Mouse (Mus musculus) G1E (cell line): ENCODE data around the gene Cep112. TPM values are rescaled to one million over a fixed set of nuclear protein-coding genes. Genes with fewer than 3 reads are reported as not detected.

Source experiments
- ATAC-seq: 2 replicates; pipeline ENCODE4 v1.8.0; 2016; ENCODE audit warnings: mild to moderate bottlenecking; ENCODE audit not compliant: insufficient number of reproducible peaks, poor library complexity, low FRiP score, severe bottlenecking; ENCODE audit errors: extremely low read depth
- DNase-seq: peaks from one replicate; pipeline ENCODE4 v3.0.0; 2012; ENCODE audit warnings: low spot score
- H3K27me3 ChIP-seq: 2 replicates; pipeline ENCODE4 v1.6.1; 2012; ENCODE audit warnings: mild to moderate bottlenecking, low read length, inconsistent platforms; ENCODE audit not compliant: insufficient read depth
- H3K36me3 ChIP-seq: replicated peaks from 2 replicates; pipeline ENCODE3; 2012; ENCODE audit warnings: mild to moderate bottlenecking, inconsistent platforms
- H3K4me1 ChIP-seq: 2 replicates; pipeline ENCODE4 v1.6.1; 2012; ENCODE audit warnings: low read depth, low read length, inconsistent platforms, mixed read lengths; ENCODE audit not compliant: insufficient read depth
- H3K4me3 ChIP-seq: 2 replicates; pipeline ENCODE4 v1.5.1; 2012; ENCODE audit warnings: low read depth, mild to moderate bottlenecking, inconsistent platforms, low read length, moderate library complexity, mixed read lengths
- H3K9me3 ChIP-seq: replicated peaks from 2 replicates; pipeline ENCODE4 v1.6.1; 2012; ENCODE audit warnings: inconsistent platforms
- CTCF ChIP-seq: IDR thresholded peaks from 2 replicates; pipeline ENCODE4 v1.5.1; 2012; ENCODE audit warnings: low read depth, low read length, inconsistent platforms, mixed read lengths
- GATA1 ChIP-seq: IDR thresholded peaks from 2 replicates; pipeline ENCODE4 v1.6.1; 2012; ENCODE audit warnings: borderline replicate concordance, low read length, inconsistent platforms, mixed read lengths
- GATA2 ChIP-seq: IDR thresholded peaks from 2 replicates; pipeline ENCODE4 v1.6.1; 2012; ENCODE audit warnings: low read depth, low read length, inconsistent platforms, borderline replicate concordance
- POLR2AphosphoS5 ChIP-seq: IDR thresholded peaks from 2 replicates; pipeline ENCODE4 v1.6.1; 2012; ENCODE audit warnings: low read depth, low read length, inconsistent platforms; ENCODE audit not compliant: insufficient replicate concordance
- TAL1 ChIP-seq: conservative IDR thresholded peaks from 2 replicates; pipeline ENCODE4 v1.6.1; 2012; ENCODE audit warnings: low read depth, low read length, inconsistent platforms, mixed read lengths
- polyA plus RNA-seq: library from polyadenylated mRNA; stranded (reverse); fragments of >175 nt; gene quantifications from 2 replicates; pipeline ENCODE4 v1.2.3, GENCODE M21; 2012
- total RNA-seq, 2 experiments: library from RNA; stranded (forward) in 1 of 2; stranded (reverse) in 1 of 2; fragments of 200-1000 nt in 1 of 2; fragments of >200 nt in 1 of 2; fragmentation: Nextera tagmentation in 1 of 2; gene quantifications; 2 replicates each; pipeline ENCODE4 v1.2.3; 2014 to 2017

Gene Cep112
- total and polyA plus RNA-seq, 3 experiments: 0.22 TPM; not detected in 2

DNA sequence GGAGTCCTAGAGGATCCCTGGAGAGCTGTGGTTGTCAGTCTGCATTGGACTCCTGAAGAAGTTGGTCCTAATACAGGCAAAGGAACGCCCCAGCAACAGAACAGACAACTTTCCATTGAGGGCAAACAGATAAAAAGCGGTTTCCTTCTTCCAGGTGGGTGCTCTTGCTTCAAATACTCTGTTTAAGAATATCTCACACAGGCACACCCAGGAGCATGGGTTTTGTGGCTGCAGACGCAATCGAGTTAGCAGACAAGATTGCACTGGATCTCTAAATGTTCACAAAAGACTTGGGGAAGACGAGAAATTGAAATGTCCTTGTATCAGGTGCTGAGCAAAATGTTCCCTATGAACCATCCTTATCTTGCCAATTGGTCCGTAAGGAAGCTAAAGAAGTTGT lies 5.8 kb upstream of the Cep112 start:
- DNase-seq (no peak), ATAC-seq (no peak)
- H3K4me3 ChIP-seq: no peak overlapping the region
- H3K36me3 ChIP-seq: no peaks in the 10 kb centered on the region
- H3K4me1 ChIP-seq: no peaks in the 10 kb centered on the region
- H3K27me3 ChIP-seq: no peaks in the 10 kb centered on the region
- TF ChIP-seq POLR2AphosphoS5: no peak
- no peak for TF ChIP-seq TAL1
- no peak for TF ChIP-seq CTCF
- TF ChIP-seq GATA2: no peak
- peaks cover 22% of the 10 kb centered on the region for H3K9me3 ChIP-seq

- peaks cover 25% of the 10 kb centered on the region for H3K9me3 ChIP-seq
- DNase-seq (no peak), ATAC-seq (no peak)
- TF ChIP-seq GATA1 (no peak), POLR2AphosphoS5 (no peak), TAL1 (no peak), GATA2 (no peak), CTCF (no peak)
- H3K4me3 ChIP-seq: no peak overlapping the region
- H3K36me3 ChIP-seq: no peaks in the 10 kb centered on the region
- H3K27me3 ChIP-seq: no peaks in the 10 kb centered on the region
- no peaks in the 10 kb centered on the region for H3K4me1 ChIP-seq
These were observed 4.2 kb upstream of the Cep112 start for GRCm38 (mm10) chr11:108420751-108421150.

DNA sequence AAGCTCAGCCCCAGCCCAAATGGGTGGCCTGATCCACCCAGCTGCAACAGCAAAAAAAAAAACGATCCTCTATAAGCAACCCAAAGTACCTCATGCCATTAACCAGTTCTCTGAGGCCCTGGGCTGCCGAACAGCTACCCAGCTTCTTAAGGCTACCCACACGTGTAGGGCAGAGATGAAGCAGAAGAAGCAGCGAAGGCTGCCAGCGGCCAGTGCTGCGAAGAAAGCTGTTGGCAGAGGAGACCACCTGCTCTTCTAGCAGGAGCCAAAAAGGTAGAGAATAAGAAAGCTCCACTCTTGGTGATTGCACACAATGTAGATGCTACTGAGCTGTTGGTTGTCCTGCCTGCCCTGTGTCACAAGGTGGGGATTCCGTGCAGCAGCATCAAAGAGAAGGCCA lies 1.8 kb upstream of the Cep112 start:
- Histone ChIP-seq H3K4me3 (no peak overlapping the region), H3K4me1 (no peaks in the 10 kb centered on the region), H3K9me3 (peaks cover 19% of the 10 kb centered on the region), H3K36me3 (no peaks in the 10 kb centered on the region), H3K27me3 (no peaks in the 10 kb centered on the region)
- no peak for TF ChIP-seq POLR2AphosphoS5
- TF ChIP-seq CTCF: no peak
- no peak for TF ChIP-seq GATA1
- TF ChIP-seq GATA2: no peak
- TF ChIP-seq TAL1: no peak
- ATAC-seq (no peak), DNase-seq (no peak)

DNA sequence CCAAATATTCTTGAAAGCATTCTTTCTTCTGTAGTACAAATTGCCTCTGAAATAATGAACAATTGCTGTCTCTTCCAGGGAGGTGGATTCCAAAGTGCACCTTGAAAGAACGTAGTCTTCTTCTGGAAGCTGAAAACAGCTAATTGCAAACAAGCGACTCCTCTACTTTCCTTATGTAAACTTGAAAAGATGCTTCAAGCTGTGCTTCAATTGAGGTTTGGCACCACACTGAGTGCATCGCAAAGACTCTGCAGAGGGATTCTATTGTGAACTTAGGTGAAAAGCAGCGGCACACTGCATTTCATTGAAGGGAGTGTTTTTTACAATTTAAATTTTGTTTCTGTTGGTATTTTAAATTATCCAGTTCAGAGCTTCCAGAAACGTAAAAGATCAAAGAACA lies 881 bp upstream of the Cep112 start:
- DNase-seq: no peak
- no peak for ATAC-seq
- H3K4me1 ChIP-seq: no peaks in the 10 kb centered on the region
- no peaks in the 10 kb centered on the region for H3K27me3 ChIP-seq
- no peaks in the 10 kb centered on the region for H3K36me3 ChIP-seq
- no peak for TF ChIP-seq POLR2AphosphoS5
- no peak for TF ChIP-seq CTCF
- no peak for TF ChIP-seq TAL1
- no peak for TF ChIP-seq GATA2
- no peak for TF ChIP-seq GATA1
- H3K9me3 ChIP-seq: peaks cover 19% of the 10 kb centered on the region
- no peak overlapping the region for H3K4me3 ChIP-seq

DNA sequence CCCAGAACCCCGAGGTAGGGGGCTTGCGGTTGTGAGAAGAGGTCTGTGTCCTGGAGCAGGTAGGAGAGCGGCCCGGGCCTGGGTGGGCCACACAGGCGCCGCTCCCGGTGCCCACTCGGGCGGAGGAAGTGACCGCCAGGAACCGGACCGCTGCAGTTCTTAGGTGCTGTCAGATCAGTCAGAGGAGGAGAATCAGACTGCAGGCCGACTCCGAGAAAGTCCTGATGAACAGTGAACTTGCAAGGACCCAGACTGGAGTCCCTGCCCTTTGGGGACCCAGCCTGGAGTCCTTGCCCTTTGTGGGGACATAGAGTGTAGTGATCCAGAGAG lies 565 bp downstream of the Cep112 start:
- Histone ChIP-seq H3K27me3 (no peaks in the 10 kb centered on the region), H3K4me3 (no peak overlapping the region)

DNA sequence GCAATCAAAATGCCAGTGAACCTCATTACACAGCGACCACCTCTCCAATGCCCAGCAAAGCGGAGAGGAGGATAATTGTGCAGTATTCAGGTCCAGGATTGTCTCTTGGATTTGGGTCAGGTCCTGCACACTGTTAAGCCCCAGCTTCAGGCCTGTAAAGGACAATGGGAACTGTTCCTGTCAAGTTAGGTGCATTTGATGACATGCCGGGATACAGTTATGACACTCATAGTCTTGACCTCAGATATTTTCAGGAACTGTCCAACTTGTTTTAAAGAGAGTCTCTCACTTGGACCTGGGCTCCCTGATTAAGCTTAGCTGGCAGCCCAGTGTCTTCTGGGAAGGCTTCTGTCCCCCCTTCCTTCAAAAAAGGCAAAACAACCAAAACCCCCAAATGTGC lies 1.1 kb downstream of the Cep112 start:
- Histone ChIP-seq H3K4me3 (no peak overlapping the region), H3K9me3 (peaks cover 17% of the 10 kb centered on the region), H3K36me3 (no peaks in the 10 kb centered on the region), H3K27me3 (no peaks in the 10 kb centered on the region), H3K4me1 (no peaks in the 10 kb centered on the region)
- DNase-seq (no peak), ATAC-seq (no peak)
- TF ChIP-seq GATA1: no peak
- TF ChIP-seq TAL1: no peak
- no peak for TF ChIP-seq POLR2AphosphoS5
- TF ChIP-seq CTCF: no peak
- no peak for TF ChIP-seq GATA2

More for the DNA sequence above, 565 bp downstream of the Cep112 start:
- no peak for ATAC-seq
- DNase-seq: no peak
- Histone ChIP-seq H3K36me3 (no peaks in the 10 kb centered on the region), H3K9me3 (peaks cover 19% of the 10 kb centered on the region), H3K4me1 (no peaks in the 10 kb centered on the region)
- no peak for TF ChIP-seq GATA2
- no peak for TF ChIP-seq CTCF
- TF ChIP-seq POLR2AphosphoS5: no peak
- no peak for TF ChIP-seq GATA1
- no peak for TF ChIP-seq TAL1

GRCm38 (mm10) chr11:108427191-108427590 lies 2.2 kb downstream of the Cep112 start:
- Histone ChIP-seq H3K9me3 (peaks cover 17% of the 10 kb centered on the region), H3K36me3 (no peaks in the 10 kb centered on the region), H3K4me1 (no peaks in the 10 kb centered on the region), H3K27me3 (no peaks in the 10 kb centered on the region), H3K4me3 (no peak overlapping the region)
- ATAC-seq (no peak), DNase-seq (no peak)
- TF ChIP-seq GATA1: no peak
